Mouse (Mus musculus) hindbrain, embryonic 10.5 days (tissue): ENCODE results near the gene Fxn. TPM values are rescaled to one million over a fixed set of nuclear protein-coding genes. Genes with fewer than 3 reads are reported as not detected.

ENCODE experiments used
- DNase-seq: peaks from one replicate; pipeline ENCODE4 v3.0.0-alpha.2; 2017; ENCODE audit warnings: low spot score
- H3K27ac ChIP-seq: fragments of 300-500 bp; sonication (generic); 2 replicates; pipeline ENCODE4 v1.5.1; 2016; ENCODE audit warnings: mild to moderate bottlenecking, moderate library complexity
- H3K27me3 ChIP-seq: fragments of 300-500 bp; sonication (generic); 2 replicates; pipeline ENCODE4 v1.6.1; 2016; ENCODE audit warnings: mild to moderate bottlenecking; ENCODE audit not compliant: poor library complexity, insufficient read depth, severe bottlenecking
- H3K36me3 ChIP-seq: fragments of 300-500 bp; sonication (generic); 2 replicates; pipeline ENCODE4 v1.6.1; 2016; ENCODE audit warnings: mild to moderate bottlenecking, moderate library complexity
- H3K4me1 ChIP-seq: fragments of 300-500 bp; sonication (generic); replicated peaks from 2 replicates; pipeline ENCODE4 v1.6.1; 2016; ENCODE audit warnings: mild to moderate bottlenecking
- H3K4me3 ChIP-seq: fragments of 300-500 bp; sonication (generic); 2 replicates; pipeline ENCODE4 v1.5.1; 2016; ENCODE audit warnings: mild to moderate bottlenecking, moderate library complexity
- H3K9me3 ChIP-seq: fragments of 300-500 bp; sonication (generic); 2 replicates; pipeline ENCODE4 v1.6.1; 2016; ENCODE audit warnings: mild to moderate bottlenecking, moderate library complexity
- WGBS: fragments of 180-500 bp; shearing (Covaris S2); methylation state at CpG from one replicate; pipeline ENCODE4 v1.1.7; 2016; 5-methylcytosine and 5-hydroxymethylcytosine counted together
- polyA plus RNA-seq: library from polyadenylated mRNA; unstranded; fragments of >200 nt; fragmentation: Nextera tagmentation; extraction: Ambion mirVana; gene quantifications from 2 replicates; pipeline ENCODE4 v1.2.1, GENCODE M21; 2016

Fxn gene
- polyA plus RNA-seq = 56.7 and 58.1 TPM in 2 replicates

- Histone ChIP-seq H3K4me1 (peaks cover 11% of the 10 kb centered on the region), H3K27ac (peak within 1 kb of the TSS; percentile 96), H3K4me3 (peak within 1 kb of the TSS; percentile 70), H3K27me3 (no peaks in the 10 kb centered on the region), H3K36me3 (peaks cover 16% of the 10 kb centered on the region), H3K9me3 (no peaks in the 10 kb centered on the region)
- 1% methylated on average over 16 of the region's 22 CpGs for WGBS
- peak; percentile 80 for DNase-seq
These were observed at the start of gene Fxn for GRCm38 (mm10) chr19:24280601-24281228. Fxn (minus strand) TSS chr19:24280605.

GRCm38 (mm10) chr19:24327921-24328320 is 47.5 kb upstream of the Fxn start:
- 79% methylated on average over 2 of the region's 2 CpGs for whole genome bisulfite sequencing
- no peak overlapping the region for H3K4me3 ChIP-seq

GRCm38 (mm10) chr19:24326969-24327368 is 46.6 kb upstream of the Fxn start:
- H3K9me3 ChIP-seq = no peaks in the 10 kb centered on the region
- 56% methylated on average over 1 of the region's 1 CpGs for WGBS
- DNase-seq = no peak
- no peaks in the 10 kb centered on the region for H3K27me3 ChIP-seq
- H3K36me3 ChIP-seq = no peaks in the 10 kb centered on the region
- no peak overlapping the region for H3K27ac ChIP-seq
- no peak overlapping the region for H3K4me3 ChIP-seq
- H3K4me1 ChIP-seq = peaks cover 23% of the 10 kb centered on the region

More at GRCm38 (mm10) chr19:24327921-24328320, 47.5 kb upstream of the Fxn start:
- DNase-seq = no peak
- Histone ChIP-seq H3K36me3 (no peaks in the 10 kb centered on the region), H3K27me3 (no peaks in the 10 kb centered on the region), H3K4me1 (peaks cover 23% of the 10 kb centered on the region), H3K9me3 (no peaks in the 10 kb centered on the region), H3K27ac (no peak overlapping the region)

GRCm38 (mm10) chr19:24325692-24326091 is 45.3 kb upstream of the Fxn start:
- 85% methylated on average over 6 of the region's 6 CpGs for WGBS
- Histone ChIP-seq H3K4me3 (no peak overlapping the region), H3K27ac (no peak overlapping the region), H3K9me3 (no peaks in the 10 kb centered on the region), H3K27me3 (no peaks in the 10 kb centered on the region), H3K36me3 (no peaks in the 10 kb centered on the region), H3K4me1 (peaks cover 23% of the 10 kb centered on the region)
- DNase-seq = no peak

GRCm38 (mm10) chr19:24323841-24324613 is 43.6 kb upstream of the Fxn start:
- DNase-seq = peak; percentile 25
- WGBS = 42% methylated on average over 10 of the region's 10 CpGs

GRCm38 (mm10) chr19:24321900-24322311 is 41.5 kb upstream of the Fxn start:
- WGBS = 93% methylated on average over 8 of the region's 8 CpGs
- no peak overlapping the region for H3K27ac ChIP-seq
- no peaks in the 10 kb centered on the region for H3K9me3 ChIP-seq
- H3K27me3 ChIP-seq = no peaks in the 10 kb centered on the region
- DNase-seq = no peak
- H3K4me1 ChIP-seq = peaks cover 27% of the 10 kb centered on the region
- H3K4me3 ChIP-seq = no peak overlapping the region
- H3K36me3 ChIP-seq = no peaks in the 10 kb centered on the region

More at GRCm38 (mm10) chr19:24323841-24324613, 43.6 kb upstream of the Fxn start:
- Histone ChIP-seq H3K27ac (peak overlapping the region; percentile 80), H3K4me3 (no peak overlapping the region), H3K9me3 (no peaks in the 10 kb centered on the region), H3K36me3 (no peaks in the 10 kb centered on the region), H3K4me1 (peaks cover 23% of the 10 kb centered on the region), H3K27me3 (no peaks in the 10 kb centered on the region)

GRCm38 (mm10) chr19:24321211-24321899 is 41.0 kb upstream of the Fxn start:
- peaks cover 30% of the 10 kb centered on the region for H3K4me1 ChIP-seq
- WGBS = 91% methylated on average over 6 of the region's 6 CpGs
- no peak for DNase-seq

GRCm38 (mm10) chr19:24318172-24318571 is 37.8 kb upstream of the Fxn start:
- H3K4me3 ChIP-seq = no peak overlapping the region
- no peaks in the 10 kb centered on the region for H3K36me3 ChIP-seq
- no peak for DNase-seq
- WGBS = 90% methylated on average over 10 of the region's 10 CpGs
- no peaks in the 10 kb centered on the region for H3K27me3 ChIP-seq
- no peak overlapping the region for H3K27ac ChIP-seq
- peaks cover 19% of the 10 kb centered on the region; the same call in 1 of the 2 replicates for H3K4me1 ChIP-seq
- no peaks in the 10 kb centered on the region for H3K9me3 ChIP-seq

More at GRCm38 (mm10) chr19:24321211-24321899, 41.0 kb upstream of the Fxn start:
- H3K27ac ChIP-seq = no peak overlapping the region
- no peaks in the 10 kb centered on the region for H3K36me3 ChIP-seq
- no peaks in the 10 kb centered on the region for H3K27me3 ChIP-seq
- no peaks in the 10 kb centered on the region for H3K9me3 ChIP-seq
- H3K4me3 ChIP-seq = no peak overlapping the region

GRCm38 (mm10) chr19:24317731-24318130 is 37.3 kb upstream of the Fxn start:
- WGBS = 93% methylated on average over 2 of the region's 2 CpGs
- H3K27ac ChIP-seq = no peak overlapping the region
- no peaks in the 10 kb centered on the region for H3K36me3 ChIP-seq
- H3K9me3 ChIP-seq = no peaks in the 10 kb centered on the region
- no peaks in the 10 kb centered on the region for H3K27me3 ChIP-seq
- H3K4me3 ChIP-seq = no peak overlapping the region
- DNase-seq = no peak
- peaks cover 16% of the 10 kb centered on the region; the same call in 1 of the 2 replicates for H3K4me1 ChIP-seq

GRCm38 (mm10) chr19:24317038-24317591 is 36.7 kb upstream of the Fxn start:
- Histone ChIP-seq H3K9me3 (no peaks in the 10 kb centered on the region), H3K27me3 (no peaks in the 10 kb centered on the region), H3K27ac (no peak overlapping the region), H3K4me1 (peaks cover 16% of the 10 kb centered on the region; the same call in 1 of the 2 replicates), H3K4me3 (no peak overlapping the region), H3K36me3 (no peaks in the 10 kb centered on the region)
- no peak for DNase-seq
- WGBS = 76% methylated on average over 15 of the region's 15 CpGs

- peaks cover 16% of the 10 kb centered on the region; the same call in 1 of the 2 replicates for H3K4me1 ChIP-seq
- no peaks in the 10 kb centered on the region for H3K27me3 ChIP-seq
- H3K4me3 ChIP-seq = no peak overlapping the region
- no peaks in the 10 kb centered on the region for H3K36me3 ChIP-seq
- no peak for DNase-seq
- no peak overlapping the region for H3K27ac ChIP-seq
- WGBS = 81% methylated on average over 9 of the region's 9 CpGs
- no peaks in the 10 kb centered on the region for H3K9me3 ChIP-seq
These were observed 35.8 kb upstream of the Fxn start for GRCm38 (mm10) chr19:24316060-24316725.

GRCm38 (mm10) chr19:24315234-24315633 is 34.8 kb upstream of the Fxn start:
- 95% methylated on average over 4 of the region's 4 CpGs for WGBS
- H3K36me3 ChIP-seq = no peaks in the 10 kb centered on the region
- H3K27ac ChIP-seq = no peak overlapping the region
- H3K4me1 ChIP-seq = peaks cover 16% of the 10 kb centered on the region; the same call in 1 of the 2 replicates
- no peak for DNase-seq
- no peaks in the 10 kb centered on the region for H3K9me3 ChIP-seq
- no peak overlapping the region for H3K4me3 ChIP-seq
- no peaks in the 10 kb centered on the region for H3K27me3 ChIP-seq
